In genomic region chr1:79815446-79815845, GRCm38 (mm10) we compare ENCODE assay signal across 33 mouse cellular contexts. TPM values are rescaled to one million over a fixed set of nuclear protein-coding genes. Genes with fewer than 3 reads are reported as not detected.
"Had no signal": no experiment of that assay in that cellular context is flagged by ENCODE, and none has a peak within 500 bp of the region (broad histone marks: within the 10 kb centered on the region; RNA-seq: fewer than 3 reads in every experiment).

No protein-coding gene starts in this region.

- H3K27me3 ChIP-seq: limb, embryonic 15.5 days; liver, embryonic 12.5 days; liver, embryonic 13.5 days; liver, embryonic 15.5 days; lung, embryonic 15.5 days; megakaryocyte, embryonic 14.5 days; midbrain, embryonic 12.5 days; midbrain, embryonic 13.5 days; midbrain, embryonic 15.5 days; neural tube, embryonic 12.5 days; neural tube, embryonic 13.5 days had no signal

- H3K9ac ChIP-seq: limb, embryonic 12.5 days; limb, embryonic 13.5 days; limb, embryonic 15.5 days; liver, embryonic 12.5 days; liver, embryonic 13.5 days; liver, embryonic 14.5 days; liver, embryonic 15.5 days; liver, postnatal 0 days; lung, embryonic 14.5 days; lung, embryonic 15.5 days; midbrain, embryonic 12.5 days; midbrain, embryonic 13.5 days; midbrain, embryonic 15.5 days; neural tube, embryonic 12.5 days; neural tube, embryonic 13.5 days had no signal

- H3K27ac ChIP-seq: limb, embryonic 10.5 days; limb, embryonic 12.5 days; limb, embryonic 13.5 days; limb, embryonic 15.5 days; liver, embryonic 12.5 days; liver, embryonic 13.5 days; liver, embryonic 14.5 days; liver, embryonic 15.5 days; lung, embryonic 15.5 days; macrophage; midbrain, embryonic 10.5 days; midbrain, embryonic 12.5 days; midbrain, embryonic 13.5 days; midbrain, embryonic 15.5 days; neural tube, embryonic 12.5 days; neural tube, embryonic 13.5 days had no signal

- DNase-seq: left cerebral cortex, postnatal 4 days; liver, embryonic 13.5 days; liver, postnatal 0 days; lung, adult 18-20 months; lung, adult 2 months; lung, embryonic 14.5 days; lung, postnatal 10 days; lung, postnatal 14 days; lung, postnatal 36 days; lung, postnatal 4 days; midbrain, embryonic 14.5 days had no signal

- H3K36me3 ChIP-seq: limb, embryonic 15.5 days; liver, embryonic 12.5 days; liver, embryonic 13.5 days; liver, embryonic 15.5 days; midbrain, embryonic 10.5 days; midbrain, embryonic 12.5 days; midbrain, embryonic 13.5 days; midbrain, embryonic 15.5 days had no signal

- H3K4me1 ChIP-seq: limb, embryonic 10.5 days; limb, embryonic 12.5 days; limb, embryonic 13.5 days; limb, embryonic 15.5 days; liver, embryonic 12.5 days; liver, embryonic 13.5 days; liver, embryonic 15.5 days; lung, embryonic 15.5 days; midbrain, embryonic 10.5 days; midbrain, embryonic 12.5 days; midbrain, embryonic 13.5 days; midbrain, embryonic 15.5 days; neural tube, embryonic 12.5 days had no signal

- H3K4me2 ChIP-seq: limb, embryonic 12.5 days; limb, embryonic 13.5 days; limb, embryonic 15.5 days; liver, embryonic 11.5 days; liver, embryonic 12.5 days; liver, embryonic 13.5 days; liver, embryonic 15.5 days; lung, embryonic 14.5 days; lung, embryonic 15.5 days; midbrain, embryonic 11.5 days; midbrain, embryonic 12.5 days; midbrain, embryonic 13.5 days; midbrain, embryonic 15.5 days; neural tube, embryonic 12.5 days; neural tube, embryonic 13.5 days had no signal

- H3K9me3 ChIP-seq: limb, embryonic 10.5 days; limb, embryonic 12.5 days; limb, embryonic 13.5 days; limb, embryonic 15.5 days; liver, embryonic 12.5 days; liver, embryonic 13.5 days; liver, embryonic 15.5 days; lung, embryonic 15.5 days; megakaryocyte, embryonic 14.5 days; midbrain, embryonic 10.5 days; midbrain, embryonic 12.5 days; midbrain, embryonic 13.5 days; midbrain, embryonic 15.5 days; neural tube, embryonic 12.5 days; neural tube, embryonic 13.5 days had no signal

- H3K4me3 ChIP-seq: limb, embryonic 10.5 days; limb, embryonic 12.5 days; limb, embryonic 13.5 days; limb, embryonic 15.5 days; liver, embryonic 12.5 days; liver, embryonic 13.5 days; liver, embryonic 15.5 days; lung, embryonic 15.5 days; megakaryocyte, embryonic 14.5 days; midbrain, embryonic 10.5 days; midbrain, embryonic 12.5 days; midbrain, embryonic 13.5 days; midbrain, embryonic 15.5 days; myocyte; neural tube, embryonic 12.5 days; neural tube, embryonic 13.5 days had no signal

- ATAC-seq: liver, embryonic 12.5 days; liver, postnatal 0 days; lung, postnatal 0 days; midbrain, embryonic 13.5 days; midbrain, embryonic 15.5 days; midbrain, embryonic 16.5 days had no signal

RNA-seq across cellular contexts. Expression of gene Serpine2, which starts 45.5 kb away (rescaled TPM):
- total RNA-seq: monocyte, adult 5-6 weeks had no signal
